Comparison of ENCODE assay signal across 8 mouse cellular contexts in the genomic region with DNA sequence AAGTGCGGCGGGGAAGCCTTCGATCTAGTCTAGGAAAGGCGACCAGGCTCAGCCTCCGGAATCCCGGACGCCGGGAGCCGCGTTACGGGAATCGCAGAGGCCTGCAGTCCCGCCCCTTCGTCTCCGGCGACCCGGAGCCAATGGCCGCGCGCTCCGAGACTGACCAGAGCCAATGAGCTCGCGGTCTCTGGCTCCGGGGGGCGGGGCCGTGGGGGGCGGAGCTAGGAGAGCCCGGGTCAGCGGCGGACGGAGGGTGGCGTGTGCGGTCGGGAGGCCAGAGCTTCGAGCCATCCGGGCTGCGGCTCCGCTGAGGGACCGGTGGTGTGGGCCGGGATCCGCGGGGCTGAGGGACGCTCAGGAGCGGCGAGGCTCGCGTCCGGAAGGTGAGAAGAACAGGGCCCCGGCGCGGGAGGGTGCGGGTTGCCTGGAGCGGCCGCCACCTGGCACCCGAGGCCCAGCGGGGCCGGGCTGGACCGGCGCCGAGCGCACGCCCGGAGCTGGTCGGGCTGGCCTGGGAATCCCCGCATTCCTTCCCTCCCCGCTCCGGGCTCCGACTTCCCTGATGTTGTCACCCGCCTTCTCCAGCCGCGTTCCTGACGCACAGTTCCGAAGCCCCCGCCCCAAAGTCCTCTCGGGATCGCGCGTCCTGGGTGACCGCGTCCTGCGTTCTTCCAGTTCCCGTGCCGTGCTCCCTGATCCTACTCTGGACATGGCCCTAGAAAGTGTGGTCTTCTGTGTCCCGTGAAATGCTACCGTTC. TPM values are rescaled to one million over a fixed set of nuclear protein-coding genes. Genes with fewer than 3 reads are reported as not detected.
DNase-seq lines count a peak whose midpoint lies in the region; ATAC-seq lines count a peak whose summit lies in the region.

TSS of gene Il6st (plus strand) at position 203 of the 758 bp plus-strand sequence.

- H3K4me1 ChIP-seq in heart, embryonic 13.5 days: peaks cover 52% of the 10 kb centered on the region
- H3K4me1 ChIP-seq in liver, embryonic 12.5 days: peaks cover 23% of the 10 kb centered on the region
- H3K4me1 ChIP-seq in stomach, embryonic 15.5 days: peaks cover 14% of the 10 kb centered on the region; the same call in 1 of the 2 replicates

- peak within 1 kb of the TSS; percentile 93 for H3K27ac ChIP-seq in heart, embryonic 13.5 days (replicated peaks)
- peak within 1 kb of the TSS; percentile 72 for H3K27ac ChIP-seq in liver, embryonic 12.5 days
- H3K27ac ChIP-seq in stomach, embryonic 15.5 days: peak within 1 kb of the TSS; percentile 90

- H3K27me3 ChIP-seq in heart, embryonic 13.5 days (replicated peaks): no peaks in the 10 kb centered on the region
- H3K27me3 ChIP-seq in liver, embryonic 12.5 days (replicated peaks): peaks cover 22% of the 10 kb centered on the region
- no peaks in the 10 kb centered on the region for H3K27me3 ChIP-seq in stomach, embryonic 15.5 days (replicated peaks)

- H3K36me3 ChIP-seq in heart, embryonic 13.5 days: no peaks in the 10 kb centered on the region; the same call in 1 of the 2 replicates
- no peaks in the 10 kb centered on the region for H3K36me3 ChIP-seq in liver, embryonic 12.5 days
- no peaks in the 10 kb centered on the region for H3K36me3 ChIP-seq in stomach, embryonic 15.5 days

- DNase-seq in CD4-positive helper T cell, adult 2 months (ENCODE audit: low read depth, low spot score): peak; percentile 90
- DNase-seq in brain, embryonic 18.5 days (ENCODE audit: low read depth, low spot score): peak; percentile 83
- peak; percentile 99 for DNase-seq in kidney, postnatal 10 days
- DNase-seq in natural killer cell, adult 2 months (ENCODE audit: low spot score in 2 of 2): peak; percentile 87 to 89

- H3K4me3 ChIP-seq in heart, embryonic 13.5 days: peak within 1 kb of the TSS; percentile 77
- H3K4me3 ChIP-seq in liver, embryonic 12.5 days: peak within 1 kb of the TSS; percentile 72
- peak within 1 kb of the TSS; percentile 89 for H3K4me3 ChIP-seq in stomach, embryonic 15.5 days (replicated peaks)

- under 1% methylated on average over 79 of the region's 85 CpGs for WGBS in heart, embryonic 13.5 days
- under 1% methylated on average over 78 of the region's 85 CpGs for WGBS in liver, embryonic 12.5 days (ENCODE audit: insufficient replicate concordance)
- under 1% methylated on average over 83 of the region's 85 CpGs for WGBS in stomach, embryonic 15.5 days

- peak within 1 kb of the TSS; percentile 94 for H3K9ac ChIP-seq in heart, embryonic 13.5 days
- peak within 1 kb of the TSS; percentile 80 for H3K9ac ChIP-seq in liver, embryonic 12.5 days
- H3K9ac ChIP-seq in stomach, embryonic 15.5 days: peak within 1 kb of the TSS; percentile 80

- peak within 1 kb of the TSS; percentile 84 for H3K4me2 ChIP-seq in heart, embryonic 13.5 days
- H3K4me2 ChIP-seq in liver, embryonic 12.5 days: peak within 1 kb of the TSS; percentile 98
- H3K4me2 ChIP-seq in stomach, embryonic 15.5 days: peak within 1 kb of the TSS; percentile 70

- no peaks in the 10 kb centered on the region for H3K9me3 ChIP-seq in heart, embryonic 13.5 days
- H3K9me3 ChIP-seq in liver, embryonic 12.5 days (replicated peaks): no peaks in the 10 kb centered on the region
- no peaks in the 10 kb centered on the region for H3K9me3 ChIP-seq in stomach, embryonic 15.5 days

- ATAC-seq in erythroid progenitor cell, adult 5-6 weeks (replicated peaks; ENCODE audit: low FRiP score, poor library complexity, severe bottlenecking): peak; percentile 97
- ATAC-seq in heart, embryonic 13.5 days (ENCODE audit: extremely low read depth, insufficient number of reproducible peaks, low FRiP score, low TSS enrichment): peak; percentile 100
- ATAC-seq in liver, embryonic 12.5 days: peak; percentile 99
- ATAC-seq in stomach, embryonic 15.5 days (ENCODE audit: insufficient read depth, low FRiP score, low read depth): peak; percentile 99

RNA-seq across cellular contexts. Expression of gene Il6st, which starts in this region (rescaled TPM):
- 13.7 and 27.7 TPM in 2 replicates for total RNA-seq in erythroid progenitor cell, adult 5-6 weeks (2015; ENCODE audit: low replicate concordance)
- 4.0 and 4.1 TPM in 2 replicates for total RNA-seq in erythroid progenitor cell, adult 5-6 weeks (2017; ENCODE audit: low replicate concordance)
- polyA plus RNA-seq in heart, embryonic 13.5 days (2015; fragmentation: Nextera tagmentation; extraction: Ambion mirVana): 42.1 TPM in 2 replicates
- polyA plus RNA-seq in liver, embryonic 12.5 days (2016; fragmentation: Nextera tagmentation; extraction: Ambion mirVana): 10.1 and 11.1 TPM in 2 replicates
- 37.4 and 39.0 TPM in 2 replicates for polyA plus RNA-seq in stomach, embryonic 15.5 days (2015; fragmentation: Nextera tagmentation; extraction: Ambion mirVana)

Comparison
In these comparisons a context has a peak if more than half of its experiments do, and no peak if none do; other contexts are left out.
1. Peak in every context shown above with its lines: DNase-seq, ATAC-seq, H3K4me3 ChIP-seq and H3K27ac ChIP-seq.